Mouse (Mus musculus): ENCODE results near the gene Fam185a. TPM values are rescaled to one million over a fixed set of nuclear protein-coding genes. Genes with fewer than 3 reads are reported as not detected.

Fam185a gene
- polyA plus RNA-seq, 1 experiment from 2014 or later, result 10.2 TPM

DNA sequence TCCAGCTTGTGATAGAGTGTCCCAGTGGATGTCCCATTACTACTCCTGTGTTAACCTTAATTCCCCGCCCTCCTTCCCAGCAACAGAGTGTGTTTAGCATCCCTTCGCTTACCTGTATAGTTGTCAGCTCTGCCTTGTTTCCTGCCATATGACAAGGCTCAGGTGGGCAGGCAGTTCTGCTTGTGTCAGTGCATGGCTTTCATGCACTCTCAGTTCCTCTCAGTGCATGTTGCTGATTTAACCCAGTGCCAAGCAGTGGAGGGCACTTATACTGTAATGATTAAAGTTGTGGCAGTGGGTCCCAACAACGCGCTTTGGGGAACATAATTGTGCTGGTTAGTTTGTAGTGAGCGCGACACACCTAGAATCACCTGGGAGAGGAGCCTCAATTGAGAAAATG, 1.9 kb downstream of the Fam185a start:
- in situ Hi-C loops (cut with MboI; ENCODE audit: low pct_unique_long_range_greater_than_20kb), result loop anchor here (5.0 kb wide), 2 partner anchors 161 to 216 kb away; no protein-coding TSS in a partner anchor
- TF ChIP-seq CTCF (IDR thresholded peaks at IDR 0.05), result no peak
- CTCF ChIA-PET, result interaction anchor here (1.2 to 2.0 kb wide), 4 partner anchors 159 to 215 kb away, joined by 3 to 7 read pairs (median 6); no protein-coding TSS in a partner anchor
- POLR2A ChIA-PET, result no interaction called here
- peaks cover 6% of the 10 kb centered on the region for H3K27me3 ChIP-seq
- DNase-seq (ENCODE audit: low read depth, low spot score) (no peak), ATAC-seq (no peak)

DNA sequence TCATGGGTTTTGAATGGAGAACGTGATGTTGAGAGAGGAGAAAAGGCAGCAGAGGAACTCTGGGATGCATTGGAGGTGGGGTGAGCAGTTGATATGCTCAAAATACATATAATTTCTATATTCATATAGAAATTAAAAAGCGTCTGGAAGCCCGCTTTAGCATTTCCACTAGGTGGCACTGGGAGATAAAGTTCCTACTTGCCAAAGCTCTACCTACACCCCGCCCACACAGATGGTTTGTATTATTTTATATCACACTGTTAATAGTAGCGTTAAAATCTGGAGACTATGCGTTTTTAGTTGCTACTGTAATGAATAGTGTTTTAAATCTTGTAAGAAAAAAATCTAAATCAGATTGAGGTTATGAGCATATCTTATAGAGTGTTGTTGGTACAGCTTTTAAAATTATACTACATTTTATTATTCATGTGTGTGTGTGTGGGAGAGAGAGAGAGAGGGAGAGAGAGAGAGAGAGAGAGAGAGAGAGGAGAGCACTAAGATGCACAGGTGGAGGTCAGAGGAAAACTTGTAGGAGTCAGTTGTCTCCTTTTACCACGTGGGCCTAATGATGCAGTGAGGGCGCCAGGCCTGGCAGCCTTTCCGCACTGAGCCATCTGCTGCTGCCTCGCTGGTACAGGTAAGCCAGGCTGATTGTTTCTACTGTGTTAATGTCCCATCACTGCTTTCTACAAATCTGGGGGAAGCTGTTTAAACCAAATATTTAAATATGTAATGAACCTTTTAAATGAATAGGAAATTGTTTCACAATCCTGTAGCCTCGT, 9.6 kb downstream of the Fam185a start:
- ChIA-PET POLR2A (no interaction called here), CTCF (interaction anchor here (0.8 to 5.1 kb wide), 9 partner anchors 41 to 207 kb away, joined by 3 to 46 read pairs (median 3); no protein-coding TSS in a partner anchor)
- ATAC-seq (no peak), DNase-seq (ENCODE audit: low read depth, low spot score) (no peak)
- peak; percentile 82 for TF ChIP-seq CTCF (IDR thresholded peaks at IDR 0.05)
- in situ Hi-C loops (cut with MboI; ENCODE audit: low pct_unique_long_range_greater_than_20kb), result no loop called here
- H3K27me3 ChIP-seq, result no peaks in the 10 kb centered on the region

- in situ Hi-C loops (cut with MboI; ENCODE audit: low pct_unique_long_range_greater_than_20kb), result no loop called here
- POLR2A ChIA-PET, result interaction anchor here (1.0 kb wide), 1 partner anchor 209 kb away, joined by 3 read pairs; the partner anchor contains the start of genes Armc10 and Fbxl13
- DNase-seq (ENCODE audit: low read depth, low spot score) (no peak), ATAC-seq (no peak)
- H3K27me3 ChIP-seq, result no peaks in the 10 kb centered on the region
- no peak for TF ChIP-seq CTCF (IDR thresholded peaks at IDR 0.05)
- CTCF ChIA-PET, result interaction anchor here (1.0 to 5.1 kb wide), 2 partner anchors 148 to 152 kb away, joined by 4 to 46 read pairs; no protein-coding TSS in a partner anchor
Measured at GRCm38 (mm10) chr5:21436471-21436975, 11.8 kb downstream of the Fam185a start.

GRCm38 (mm10) chr5:21438428-21438827, 13.7 kb downstream of the Fam185a start:
- no peak for TF ChIP-seq CTCF (IDR thresholded peaks at IDR 0.05)
- no peak for DNase-seq (ENCODE audit: low read depth, low spot score)
- in situ Hi-C loops (cut with MboI; ENCODE audit: low pct_unique_long_range_greater_than_20kb), result no loop called here
- no peak for ATAC-seq
- no peaks in the 10 kb centered on the region for H3K27me3 ChIP-seq
- ChIA-PET CTCF (interaction anchor here (1.0 to 1.5 kb wide), 4 partner anchors 8 to 203 kb away, joined by 3 to 4 read pairs (median 3); no protein-coding TSS in a partner anchor), POLR2A (no interaction called here)

DNA sequence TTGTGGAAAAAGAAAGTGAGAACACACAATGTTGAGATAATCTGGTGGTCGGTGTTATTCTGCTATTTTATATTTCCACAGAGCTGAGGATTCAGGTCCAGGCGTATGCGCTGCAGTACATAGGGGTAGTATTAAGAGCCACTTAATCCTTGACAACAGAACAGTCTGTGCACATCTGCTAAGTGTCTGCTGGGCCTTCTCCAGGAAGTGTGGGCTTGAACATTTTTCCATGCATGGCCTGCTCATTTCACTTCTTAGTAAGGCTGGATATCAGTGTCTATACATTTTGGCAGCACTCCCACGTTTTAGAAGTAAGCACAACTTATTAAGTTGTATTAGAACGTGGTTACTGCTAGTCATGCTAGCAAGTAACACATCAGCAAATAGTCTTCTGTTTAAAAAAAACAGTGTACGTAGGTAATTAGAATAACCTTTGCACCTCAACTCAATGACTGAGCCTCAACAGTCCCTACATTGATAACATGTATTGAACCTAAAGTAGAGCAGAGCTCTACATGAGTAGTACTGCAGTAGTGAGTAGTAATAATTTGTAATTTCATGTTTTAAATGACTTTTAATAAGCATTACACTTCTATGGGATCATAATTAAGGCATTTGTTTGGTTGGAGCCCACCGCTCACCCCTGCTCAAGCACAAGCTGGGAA, 14.8 kb downstream of the Fam185a start:
- no peak for ATAC-seq
- no peak for TF ChIP-seq CTCF (IDR thresholded peaks at IDR 0.05)
- H3K27me3 ChIP-seq, result no peaks in the 10 kb centered on the region
- no peak for DNase-seq (ENCODE audit: low read depth, low spot score)
- in situ Hi-C loops (cut with MboI; ENCODE audit: low pct_unique_long_range_greater_than_20kb), result no loop called here
- ChIA-PET CTCF (interaction anchor here (1.0 to 1.1 kb wide), 2 partner anchors 9 to 202 kb away, joined by 3 to 4 read pairs; no protein-coding TSS in a partner anchor), POLR2A (no interaction called here)

DNA sequence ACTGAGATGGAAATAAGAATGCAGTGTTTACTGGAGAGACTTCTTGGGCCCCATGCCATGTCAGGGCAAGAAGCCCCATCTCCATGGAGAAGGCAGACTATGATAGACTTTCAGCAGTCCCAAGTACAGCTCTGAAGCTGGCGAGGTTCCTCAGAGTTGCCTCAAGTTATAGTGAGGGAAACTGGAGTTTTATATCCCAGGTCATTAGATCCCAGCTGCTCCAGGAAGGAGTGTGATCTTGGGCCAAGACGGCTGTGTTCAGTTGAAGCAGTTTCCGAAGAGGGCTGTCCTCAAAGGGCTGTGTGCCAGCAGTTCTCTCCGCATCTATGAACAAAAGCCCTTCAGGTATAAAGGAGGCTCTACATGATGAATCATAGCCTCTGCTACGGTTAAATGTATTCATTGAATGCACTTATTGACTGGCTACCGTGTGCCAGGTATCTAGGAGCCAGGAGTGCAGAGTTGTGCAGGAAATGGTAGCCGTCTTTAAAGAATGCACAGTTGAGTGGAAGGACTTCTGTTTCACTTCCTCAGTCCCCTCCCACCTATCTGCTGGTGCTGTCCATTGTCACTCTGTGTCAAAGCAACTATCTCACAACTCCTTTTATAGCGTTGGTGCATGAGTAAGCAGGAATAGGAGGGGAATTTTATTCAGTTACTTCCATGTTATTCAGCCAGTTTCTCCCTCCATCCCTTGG, 16.2 kb downstream of the Fam185a start:
- no peak for TF ChIP-seq CTCF (IDR thresholded peaks at IDR 0.05)
- in situ Hi-C loops (cut with MboI; ENCODE audit: low pct_unique_long_range_greater_than_20kb), result no loop called here
- no peak for DNase-seq (ENCODE audit: low read depth, low spot score)
- ChIA-PET POLR2A (no interaction called here), CTCF (interaction anchor here (2.0 kb wide), 1 partner anchor 10 kb away, joined by 5 read pairs; no protein-coding TSS in a partner anchor)
- ATAC-seq, result peak; percentile 39
- no peaks in the 10 kb centered on the region for H3K27me3 ChIP-seq

DNA sequence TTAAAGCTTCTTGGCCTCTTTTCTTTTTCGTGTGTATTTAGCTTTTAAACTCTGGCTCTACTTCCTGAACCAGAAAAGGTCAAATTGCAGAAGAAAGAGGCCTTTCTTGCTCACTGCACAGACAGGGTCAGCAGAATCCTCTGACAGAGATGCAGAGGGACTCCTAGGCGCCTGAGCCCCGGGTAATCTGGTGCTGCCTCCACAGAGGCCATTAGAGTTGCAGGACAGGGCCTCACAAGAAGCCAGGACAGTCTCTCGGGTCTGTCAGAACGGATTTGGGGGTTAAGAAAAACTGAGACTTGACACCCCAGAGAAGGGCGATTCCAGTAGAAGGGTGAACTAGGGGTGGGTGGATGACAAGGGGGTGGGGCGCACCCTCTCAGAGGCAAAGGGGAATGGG, 42.6 kb downstream of the Fam185a start:
- TF ChIP-seq CTCF (IDR thresholded peaks at IDR 0.05), result no peak
- ChIA-PET POLR2A (no interaction called here), CTCF (interaction anchor here (1.0 to 2.2 kb wide), 2 partner anchors 9 to 18 kb away, joined by 3 to 7 read pairs; no protein-coding TSS in a partner anchor)
- in situ Hi-C loops (cut with MboI; ENCODE audit: low pct_unique_long_range_greater_than_20kb), result no loop called here
- ATAC-seq (no peak), DNase-seq (ENCODE audit: low read depth, low spot score) (no peak)
- H3K27me3 ChIP-seq, result no peaks in the 10 kb centered on the region

GRCm38 (mm10) chr5:21468100-21468499, 43.3 kb downstream of the Fam185a start:
- H3K27me3 ChIP-seq, result no peaks in the 10 kb centered on the region
- DNase-seq (ENCODE audit: low read depth, low spot score), result no peak
- ATAC-seq, result no peak
- in situ Hi-C loops (cut with MboI; ENCODE audit: low pct_unique_long_range_greater_than_20kb), result no loop called here
- ChIA-PET POLR2A (no interaction called here), CTCF (interaction anchor here (2.2 kb wide), 1 partner anchor 10 kb away, joined by 7 read pairs; no protein-coding TSS in a partner anchor)
- TF ChIP-seq CTCF (IDR thresholded peaks at IDR 0.05), result no peak

- TF ChIP-seq CTCF (IDR thresholded peaks at IDR 0.05), result no peak
- POLR2A ChIA-PET, result no interaction called here
- no peak for ATAC-seq
- CTCF ChIA-PET, result interaction anchor here (0.9 to 2.4 kb wide), 4 partner anchors 10 to 108 kb away, joined by 3 to 8 read pairs (median 4); no protein-coding TSS in a partner anchor
- no peaks in the 10 kb centered on the region for H3K27me3 ChIP-seq
- DNase-seq (ENCODE audit: low read depth, low spot score), result no peak
- in situ Hi-C loops (cut with MboI; ENCODE audit: low pct_unique_long_range_greater_than_20kb), result loop anchor here (25.0 kb wide), 1 partner anchor 1959 kb away; the partner anchor contains the start of gene Kmt2e
Measured at GRCm38 (mm10) chr5:21478428-21478827, 53.7 kb downstream of the Fam185a start.

DNA sequence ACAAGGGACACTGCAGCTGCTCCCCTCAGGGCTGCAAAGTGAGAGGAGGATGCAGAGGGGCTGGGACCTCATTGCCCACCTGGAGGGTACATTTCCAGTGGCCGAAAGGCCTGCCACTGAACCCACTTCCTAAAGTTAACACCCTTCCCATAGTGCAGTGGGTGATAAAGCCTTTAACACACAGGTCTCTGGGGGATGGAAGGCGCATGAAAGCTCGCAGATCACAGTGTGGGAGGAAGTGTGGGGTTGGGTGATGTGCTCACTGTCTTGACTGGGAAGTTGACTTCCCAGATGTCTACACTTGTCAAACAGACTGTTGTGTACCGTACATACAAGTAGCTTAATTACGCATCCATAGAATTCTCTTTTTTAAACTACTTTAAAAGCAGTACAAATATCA, 55.0 kb downstream of the Fam185a start:
- in situ Hi-C loops (cut with MboI; ENCODE audit: low pct_unique_long_range_greater_than_20kb), result loop anchor here (25.0 kb wide), 1 partner anchor 1958 kb away; the partner anchor contains the start of gene Kmt2e
- ChIA-PET CTCF (interaction anchor here (1.3 to 2.4 kb wide), 3 partner anchors 9 to 106 kb away, joined by 3 to 8 read pairs (median 5); no protein-coding TSS in a partner anchor), POLR2A (interaction anchor here (0.7 kb wide), 1 partner anchor 779 kb away, joined by 4 read pairs; no protein-coding TSS in a partner anchor)
- ATAC-seq (no peak), DNase-seq (ENCODE audit: low read depth, low spot score) (no peak)
- H3K27me3 ChIP-seq, result no peaks in the 10 kb centered on the region
- TF ChIP-seq CTCF (IDR thresholded peaks at IDR 0.05), result no peak

All from Patski (cell line).